Mouse (Mus musculus) small intestine, adult 2 months (tissue): ENCODE data around the gene Bbs10. TPM values are rescaled to one million over a fixed set of nuclear protein-coding genes. Genes with fewer than 3 reads are reported as not detected.

Source experiments
- H3K27ac ChIP-seq: fragments of 200-500 bp; 2 replicates; pipeline ENCODE4 v1.5.1; 2012; ENCODE audit warnings: low read depth, low read length, control low read depth, inconsistent platforms; ENCODE audit not compliant: insufficient read depth
- H3K27me3 ChIP-seq: fragments of 200-500 bp; 2 replicates; pipeline ENCODE4 v1.6.1; 2012; ENCODE audit warnings: mild to moderate bottlenecking, moderate library complexity, low read length, inconsistent platforms; ENCODE audit not compliant: control insufficient read depth, insufficient read depth
- H3K36me3 ChIP-seq: fragments of 200-500 bp; 2 replicates; pipeline ENCODE4 v1.6.1; 2012; ENCODE audit warnings: mild to moderate bottlenecking, low read length, control low read depth, inconsistent platforms; ENCODE audit not compliant: control insufficient read depth, insufficient read depth
- H3K4me1 ChIP-seq: fragments of 200-500 bp; 2 replicates; pipeline ENCODE4 v1.6.1; 2012; ENCODE audit warnings: low read length, inconsistent platforms, mixed read lengths; ENCODE audit not compliant: control insufficient read depth, insufficient read depth, insufficient read length
- H3K4me3 ChIP-seq: fragments of 200-500 bp; 2 replicates; pipeline ENCODE4 v1.5.1; 2012; ENCODE audit warnings: low read depth, mild to moderate bottlenecking, control low read depth, inconsistent platforms, low read length, moderate library complexity
- CTCF ChIP-seq: fragments of 200-500 bp; IDR thresholded peaks from 2 replicates; pipeline ENCODE4 v1.5.1; 2012; ENCODE audit warnings: low read depth, mild to moderate bottlenecking, control low read depth, inconsistent platforms, low read length, moderate library complexity, mixed read lengths; ENCODE audit not compliant: insufficient replicate concordance, insufficient read length; ENCODE audit errors: extremely low read depth
- POLR2A ChIP-seq: fragments of 200-500 bp; IDR thresholded peaks from 2 replicates; pipeline ENCODE4 v1.6.1; 2012; ENCODE audit warnings: low read depth, mild to moderate bottlenecking, control low read depth, inconsistent platforms, low read length, moderate library complexity
- WGBS: fragments of 180-500 bp; shearing (Covaris S2); methylation state at CpG from one replicate; pipeline ENCODE4 v1.1.7; 2018; 5-methylcytosine and 5-hydroxymethylcytosine counted together
- polyA plus RNA-seq: library from polyadenylated mRNA; depleted of rRNA; stranded (reverse); fragments of >200 nt; gene quantifications from 2 replicates; pipeline ENCODE4 v1.2.3, GENCODE M21; 2012

Gene Bbs10
- polyA plus RNA-seq, 1 experiment: 0.22 TPM

- WGBS: 84% methylated on average over 15 of the region's 15 CpGs
- H3K4me3 ChIP-seq: no peak overlapping the region
- TF ChIP-seq CTCF (no peak), POLR2A (no peak)
- H3K36me3 ChIP-seq: peaks cover 31% of the 10 kb centered on the region
- no peaks in the 10 kb centered on the region for H3K27me3 ChIP-seq
- H3K27ac ChIP-seq: no peak overlapping the region
- no peaks in the 10 kb centered on the region for H3K4me1 ChIP-seq
Observed at GRCm38 (mm10) chr10:111271687-111272086, 26.8 kb upstream of the Bbs10 start.

GRCm38 (mm10) chr10:111272905-111273304, 25.6 kb upstream of the Bbs10 start:
- no peak for TF ChIP-seq POLR2A
- TF ChIP-seq CTCF: no peak
- Histone ChIP-seq H3K4me3 (no peak overlapping the region), H3K36me3 (peaks cover 30% of the 10 kb centered on the region), H3K27ac (no peak overlapping the region), H3K4me1 (no peaks in the 10 kb centered on the region), H3K27me3 (no peaks in the 10 kb centered on the region)
- 80% methylated on average over 11 of the region's 11 CpGs for WGBS

- TF ChIP-seq CTCF (no peak), POLR2A (no peak)
- peaks cover 28% of the 10 kb centered on the region for H3K36me3 ChIP-seq
Observed at GRCm38 (mm10) chr10:111273463-111274088, 24.9 kb upstream of the Bbs10 start.

GRCm38 (mm10) chr10:111275822-111276221, 22.7 kb upstream of the Bbs10 start:
- Histone ChIP-seq H3K4me1 (no peaks in the 10 kb centered on the region), H3K27ac (no peak overlapping the region), H3K36me3 (peaks cover 28% of the 10 kb centered on the region), H3K4me3 (no peak overlapping the region), H3K27me3 (no peaks in the 10 kb centered on the region)
- WGBS: 91% methylated on average over 2 of the region's 2 CpGs
- no peak for TF ChIP-seq POLR2A
- TF ChIP-seq CTCF: no peak

More at GRCm38 (mm10) chr10:111273463-111274088, 24.9 kb upstream of the Bbs10 start:
- no peaks in the 10 kb centered on the region for H3K27me3 ChIP-seq
- no peak overlapping the region for H3K27ac ChIP-seq
- WGBS: 86% methylated on average over 5 of the region's 5 CpGs
- no peaks in the 10 kb centered on the region for H3K4me1 ChIP-seq
- H3K4me3 ChIP-seq: no peak overlapping the region

- 39% methylated on average over 6 of the region's 6 CpGs for WGBS
- no peaks in the 10 kb centered on the region for H3K4me1 ChIP-seq
- TF ChIP-seq POLR2A (no peak), CTCF (no peak)
- no peak overlapping the region for H3K27ac ChIP-seq
- no peaks in the 10 kb centered on the region for H3K27me3 ChIP-seq
- no peak overlapping the region for H3K4me3 ChIP-seq
- H3K36me3 ChIP-seq: peaks cover 2% of the 10 kb centered on the region; the same call in 1 of the 2 replicates
Observed at GRCm38 (mm10) chr10:111297631-111298030, 848 bp upstream of the Bbs10 start.

- no peaks in the 10 kb centered on the region for H3K36me3 ChIP-seq
- H3K4me3 ChIP-seq: no peak overlapping the region
- no peak for TF ChIP-seq CTCF
- no peak for TF ChIP-seq POLR2A
- no peaks in the 10 kb centered on the region for H3K27me3 ChIP-seq
- H3K4me1 ChIP-seq: no peaks in the 10 kb centered on the region
- 82% methylated on average over 6 of the region's 6 CpGs for WGBS
- no peak overlapping the region for H3K27ac ChIP-seq
Observed at GRCm38 (mm10) chr10:111299591-111299990, 1.1 kb downstream of the Bbs10 start.

- Histone ChIP-seq H3K4me1 (no peaks in the 10 kb centered on the region), H3K4me3 (no peak overlapping the region), H3K27ac (no peak overlapping the region), H3K27me3 (no peaks in the 10 kb centered on the region), H3K36me3 (no peaks in the 10 kb centered on the region)
- TF ChIP-seq CTCF (no peak), POLR2A (no peak)
- WGBS: 97% methylated on average over 5 of the region's 5 CpGs
Observed at GRCm38 (mm10) chr10:111301041-111301440, 2.6 kb downstream of the Bbs10 start.
